Mouse (Mus musculus) spleen, adult 18-20 months (tissue): ENCODE measurements around the gene Zfp212.

Experiments used
- DNase-seq, 2 experiments: peaks; one replicate each; pipeline ENCODE4 v3.0.0; 2022; ENCODE audit warnings: mixed read lengths in 2 of 2

The Zfp212 gene

GRCm38 (mm10) chr6:47920447-47921340, at the start of gene Zfp212:
Gene Zfp212, plus strand, starts transcription at chr6:47920476.
- peak; percentile 74 to 81 for DNase-seq

GRCm38 (mm10) chr6:47872266-47872665, 48.0 kb upstream of the Zfp212 start:
- no peak for DNase-seq

GRCm38 (mm10) chr6:47877058-47877457, 43.2 kb upstream of the Zfp212 start, which contains the start of gene Zfp282:
Gene Zfp282, plus strand, starts transcription at chr6:47877204.
- DNase-seq = no peak

DNA sequence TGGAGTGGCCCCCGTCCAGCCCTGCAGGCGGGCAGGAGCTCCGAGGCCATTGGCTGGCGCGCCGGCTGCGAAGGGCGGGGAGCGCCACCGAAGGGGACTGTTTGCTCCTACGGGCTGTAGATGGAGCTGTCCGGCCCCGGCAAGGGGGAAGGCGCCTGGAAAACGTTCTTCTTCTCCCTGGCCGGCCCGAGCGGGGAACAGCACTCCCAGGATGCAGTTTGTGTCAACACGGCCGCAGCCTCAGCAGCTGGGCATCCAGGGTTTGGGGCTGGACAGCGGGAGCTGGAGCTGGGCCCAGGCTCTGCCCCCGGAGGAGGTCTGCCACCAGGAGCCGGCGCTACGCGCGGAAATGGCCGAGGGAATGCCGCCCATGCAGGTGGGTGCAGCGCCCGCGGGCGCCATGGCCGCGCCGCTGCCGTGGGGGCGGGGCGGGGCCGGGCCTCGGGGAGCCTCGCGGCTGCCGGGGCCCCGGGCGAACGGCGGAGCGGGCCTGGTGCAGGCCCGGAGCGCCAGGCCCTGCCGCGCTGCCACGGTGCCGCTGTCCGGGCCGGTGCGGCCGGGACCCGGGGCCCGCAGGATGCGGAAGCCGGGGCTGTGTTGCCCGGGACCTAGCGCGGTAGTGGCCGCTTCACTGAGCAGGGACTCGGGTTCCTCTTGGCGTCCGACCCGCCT, 42.7 kb upstream of the Zfp212 start:
- peak; percentile 72 to 80 for DNase-seq

DNA sequence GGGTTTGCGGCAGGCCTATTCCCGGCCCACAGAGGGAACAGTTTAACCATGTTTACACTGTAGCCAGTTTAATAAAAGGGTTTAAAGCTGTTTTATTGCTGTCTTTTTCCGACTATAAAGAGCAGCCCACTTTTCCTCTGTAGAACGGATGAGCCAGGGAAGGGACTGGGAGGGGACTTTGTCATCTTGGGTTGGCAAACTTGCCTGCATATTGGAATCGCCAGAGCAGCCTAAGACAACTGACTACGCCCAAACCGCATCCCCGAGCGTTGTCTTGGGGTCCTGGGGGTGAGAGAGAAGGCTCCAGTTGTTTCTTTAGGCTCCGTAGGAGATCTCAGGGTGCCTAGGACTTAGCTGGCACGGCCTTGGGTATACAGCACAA, 42.2 kb upstream of the Zfp212 start:
- DNase-seq = no peak

GRCm38 (mm10) chr6:47878593-47878992, 41.7 kb upstream of the Zfp212 start:
- DNase-seq = no peak

- no peak for DNase-seq
Measured at GRCm38 (mm10) chr6:47879049-47879716, 41.1 kb upstream of the Zfp212 start.

DNA sequence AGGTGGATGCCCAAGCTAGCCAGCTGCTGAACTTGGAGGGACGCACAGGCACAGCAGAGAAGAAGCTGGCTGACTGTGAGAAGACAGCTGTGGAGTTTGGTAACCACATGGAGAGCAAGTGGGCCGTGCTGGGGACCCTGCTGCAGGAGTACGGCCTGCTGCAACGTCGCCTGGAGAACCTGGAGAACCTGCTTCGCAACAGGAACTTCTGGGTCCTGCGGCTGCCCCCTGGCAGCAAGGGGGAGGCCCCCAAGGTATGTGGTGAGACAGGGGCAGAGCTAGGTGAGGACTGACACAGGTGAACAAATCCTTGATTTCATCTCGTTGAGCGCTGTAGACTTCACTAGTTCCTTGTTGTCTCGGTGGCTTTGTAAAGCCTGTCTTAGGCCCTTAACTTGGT, 40.1 kb upstream of the Zfp212 start:
- DNase-seq = no peak

GRCm38 (mm10) chr6:47888812-47889383, 31.4 kb upstream of the Zfp212 start:
- no peak for DNase-seq

- no peak for DNase-seq
Measured at GRCm38 (mm10) chr6:47899416-47899815, 20.9 kb upstream of the Zfp212 start.

DNA sequence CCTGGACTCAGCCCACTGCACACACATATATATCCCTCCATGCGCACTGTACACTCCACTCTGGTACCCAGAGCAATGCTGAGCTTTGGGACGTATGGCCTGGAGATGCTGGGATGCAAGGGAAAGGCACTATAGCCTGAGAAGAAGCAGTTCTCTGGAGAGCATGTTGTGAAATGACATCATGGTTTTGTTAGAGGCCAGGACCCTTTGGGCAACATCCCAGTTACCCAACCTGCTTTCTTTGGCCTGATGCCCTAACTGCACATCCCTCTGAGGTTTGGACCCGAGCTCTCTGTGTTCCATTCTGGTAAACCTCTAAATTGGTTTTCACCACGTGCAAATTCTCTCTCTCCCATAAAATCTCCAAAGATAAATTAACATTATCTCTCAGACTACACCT, 16.7 kb upstream of the Zfp212 start:
- no peak for DNase-seq

- no peak for DNase-seq
Measured at GRCm38 (mm10) chr6:47904361-47904760, 15.9 kb upstream of the Zfp212 start.

DNA sequence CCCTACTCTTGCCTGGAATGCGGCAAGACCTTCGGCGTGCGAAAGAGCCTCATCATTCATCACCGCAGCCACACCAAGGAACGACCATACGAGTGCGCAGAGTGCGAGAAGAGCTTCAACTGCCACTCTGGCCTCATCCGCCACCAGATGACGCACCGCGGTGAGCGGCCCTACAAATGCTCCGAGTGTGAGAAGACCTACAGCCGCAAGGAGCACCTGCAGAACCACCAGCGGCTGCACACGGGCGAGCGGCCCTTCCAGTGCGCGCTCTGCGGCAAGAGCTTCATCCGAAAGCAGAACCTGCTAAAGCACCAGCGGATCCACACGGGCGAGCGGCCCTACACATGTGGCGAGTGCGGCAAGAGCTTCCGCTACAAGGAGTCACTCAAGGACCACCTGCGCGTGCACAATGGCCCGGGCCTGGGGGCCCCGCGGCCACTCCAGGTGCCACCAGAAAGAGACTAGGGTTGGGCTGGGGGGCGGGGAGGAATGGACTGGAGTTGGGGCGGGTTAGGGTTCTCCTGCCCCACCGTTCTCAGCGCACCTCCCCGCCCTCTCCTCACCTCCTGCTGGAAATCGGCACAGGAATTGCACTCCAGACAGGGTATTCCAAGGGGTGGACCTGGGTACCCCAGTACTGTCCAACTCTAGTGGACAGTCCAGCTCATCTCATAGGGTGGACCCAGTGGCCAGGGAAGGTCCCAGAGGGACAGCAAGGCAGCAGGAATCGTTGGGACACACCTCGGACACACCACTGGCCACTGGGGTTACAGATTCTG, 15.2 kb upstream of the Zfp212 start:
- no peak for DNase-seq

DNA sequence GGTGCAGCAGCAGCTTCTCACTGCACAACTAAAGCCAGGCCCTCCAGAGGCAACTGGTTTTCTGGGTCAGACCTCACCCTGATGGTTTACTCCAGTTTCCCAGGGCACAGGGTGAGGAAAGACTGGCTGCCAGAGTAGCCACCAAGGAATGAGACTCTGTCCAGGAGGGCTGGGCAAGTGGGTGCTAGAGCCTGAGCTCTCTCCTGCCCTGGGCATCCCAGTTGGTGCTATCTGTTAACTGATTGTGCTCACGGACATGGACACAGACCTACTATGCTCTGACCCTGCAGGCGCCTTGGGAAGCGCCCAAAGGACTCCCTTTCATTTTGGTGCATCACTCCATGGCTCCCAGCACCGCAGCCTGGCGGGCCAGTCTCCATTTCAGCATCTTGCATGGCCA, 13.9 kb upstream of the Zfp212 start:
- DNase-seq = no peak

GRCm38 (mm10) chr6:47909007-47909406, 11.3 kb upstream of the Zfp212 start:
- DNase-seq = no peak

DNA sequence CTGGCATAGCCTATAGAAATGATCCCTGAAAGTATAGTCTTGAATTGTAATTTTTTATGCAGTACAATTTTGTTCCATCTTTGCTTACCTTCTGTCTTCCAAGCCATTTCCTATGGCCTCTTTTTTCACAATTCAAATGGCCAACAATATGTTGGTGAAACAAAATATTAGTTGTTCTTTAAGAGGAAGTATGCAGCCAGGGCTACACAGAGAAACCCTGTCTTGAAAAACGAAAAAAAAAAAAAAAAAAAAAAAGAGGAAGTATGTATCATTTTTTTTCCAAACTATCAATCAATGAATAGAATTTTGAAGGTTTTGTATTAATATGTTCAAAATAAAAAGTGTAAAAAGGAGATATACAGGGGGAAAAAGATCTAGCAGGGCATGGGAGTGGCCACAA, 8.6 kb upstream of the Zfp212 start:
- DNase-seq = no peak

- no peak for DNase-seq
Measured at GRCm38 (mm10) chr6:47912991-47913390, 7.3 kb upstream of the Zfp212 start.

- DNase-seq = no peak
Measured at GRCm38 (mm10) chr6:47917051-47917450, 3.2 kb upstream of the Zfp212 start.

GRCm38 (mm10) chr6:47918768-47919274, 1.5 kb upstream of the Zfp212 start:
- DNase-seq = no peak

- no peak for DNase-seq
Measured at GRCm38 (mm10) chr6:47919646-47920446, 430 bp upstream of the Zfp212 start.

- no peak for DNase-seq
Measured at GRCm38 (mm10) chr6:47942461-47942860, 22.2 kb downstream of the Zfp212 start.
